Mouse (Mus musculus) forebrain, embryonic 15.5 days (tissue): ENCODE results near the gene Il27ra. TPM values are rescaled to one million over a fixed set of nuclear protein-coding genes. Genes with fewer than 3 reads are reported as not detected.

Experiments used
- ATAC-seq: fragments of 200-750 bp; cut with Nextera tagmentation; replicated peaks from 2 replicates; pipeline ENCODE4 v1.8.0; 2017; ENCODE audit warnings: mild to moderate bottlenecking, moderate TSS enrichment, moderate library complexity
- H3K27ac ChIP-seq: fragments of 300-500 bp; sonication (generic); replicated peaks from 2 replicates; pipeline ENCODE4 v1.5.1; 2015; ENCODE audit warnings: mild to moderate bottlenecking, inconsistent platforms
- H3K27me3 ChIP-seq: fragments of 300-500 bp; sonication (generic); 2 replicates; pipeline ENCODE4 v1.6.1; 2015; ENCODE audit warnings: inconsistent platforms
- H3K36me3 ChIP-seq: fragments of 300-500 bp; sonication (generic); 2 replicates; pipeline ENCODE4 v1.6.1; 2015; ENCODE audit warnings: mild to moderate bottlenecking, inconsistent platforms
- H3K4me1 ChIP-seq: fragments of 300-500 bp; sonication (generic); 2 replicates; pipeline ENCODE4 v1.6.1; 2015; ENCODE audit warnings: inconsistent platforms
- H3K4me2 ChIP-seq: fragments of 300-500 bp; sonication (generic); replicated peaks from 2 replicates; pipeline ENCODE4 v1.6.1; 2015; ENCODE audit warnings: mild to moderate bottlenecking, inconsistent platforms
- H3K4me3 ChIP-seq: fragments of 300-500 bp; sonication (generic); 2 replicates; pipeline ENCODE4 v1.5.1; 2015; ENCODE audit warnings: mild to moderate bottlenecking, inconsistent platforms
- H3K9ac ChIP-seq: fragments of 300-500 bp; sonication (generic); replicated peaks from 2 replicates; pipeline ENCODE4 v1.6.1; 2015; ENCODE audit warnings: mild to moderate bottlenecking, inconsistent platforms
- H3K9me3 ChIP-seq: fragments of 300-500 bp; sonication (generic); 2 replicates; pipeline ENCODE4 v1.6.1; 2016; ENCODE audit warnings: inconsistent platforms
- WGBS: fragments of 180-500 bp; shearing (Covaris S2); methylation state at CpG from one replicate; pipeline ENCODE4 v1.1.7; 2015; ENCODE audit warnings: mixed read lengths; 5-methylcytosine and 5-hydroxymethylcytosine counted together
- polyA plus RNA-seq: library from polyadenylated mRNA; unstranded; fragments of >200 nt; fragmentation: Nextera tagmentation; extraction: Ambion mirVana; gene quantifications from 2 replicates; pipeline ENCODE4 v1.2.1, GENCODE M21; 2015

Il27ra gene
- polyA plus RNA-seq = 0.41 and 0.68 TPM in 2 replicates

DNA sequence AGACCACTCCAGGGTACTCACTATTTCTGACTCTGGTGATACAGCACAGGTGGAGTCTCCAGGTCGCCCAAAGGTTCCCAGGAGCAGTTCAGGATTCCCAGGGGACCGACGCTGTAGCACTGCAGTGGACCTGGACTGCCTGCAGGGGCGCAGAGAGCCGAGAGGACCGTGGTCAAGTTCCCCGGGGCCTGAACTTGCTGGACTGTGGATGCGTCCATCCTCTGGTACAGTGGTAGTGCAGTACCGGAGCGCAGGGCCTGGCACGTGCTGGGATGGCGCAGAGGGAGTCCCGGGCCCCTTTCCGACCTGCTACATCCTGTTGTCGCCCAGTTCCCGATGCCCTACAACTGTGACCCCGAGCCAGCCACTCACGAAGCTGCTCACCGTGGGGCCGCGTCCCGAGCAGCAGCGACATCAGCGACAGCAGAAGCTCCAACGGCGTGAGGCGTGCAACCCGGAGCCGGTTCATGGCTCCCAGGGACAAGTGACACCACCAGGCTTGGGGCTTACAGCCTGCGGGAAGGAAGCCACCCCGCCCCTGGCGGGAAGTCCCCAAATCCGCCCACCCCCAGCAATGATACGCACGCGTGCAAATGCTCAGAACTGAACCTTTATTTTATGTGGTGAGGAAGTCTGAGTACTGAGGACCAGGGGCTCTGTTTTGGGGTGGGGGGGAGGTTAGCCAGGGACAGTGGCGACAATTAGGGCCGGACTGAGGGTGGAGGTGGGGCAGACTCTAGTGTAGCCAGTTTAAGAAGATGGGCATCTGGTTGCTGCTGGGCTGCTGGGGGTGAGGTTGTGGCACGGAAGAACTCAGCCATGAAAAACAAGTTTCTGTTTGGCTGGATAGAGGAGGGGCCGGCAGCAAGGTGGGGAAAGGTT lies at the start of gene Il27ra:
Gene Il27ra, minus strand, starts transcription at position 524 of the 882 bp plus-strand sequence.
- Histone ChIP-seq H3K9ac (peak within 1 kb of the TSS; percentile 30; the same call in 1 of the 2 replicates), H3K9me3 (no peaks in the 10 kb centered on the region), H3K36me3 (no peaks in the 10 kb centered on the region), H3K4me2 (peak within 1 kb of the TSS; percentile 63), H3K4me3 (peak within 1 kb of the TSS; percentile 33), H3K27me3 (peaks cover 61% of the 10 kb centered on the region), H3K4me1 (peaks cover 17% of the 10 kb centered on the region), H3K27ac (no peak within 1 kb of the TSS)
- 0 out of 2 replicates have a peak, but pooled peaks have one; percentile 38 for ATAC-seq
- WGBS = 6% methylated on average over 40 of the region's 40 CpGs

DNA sequence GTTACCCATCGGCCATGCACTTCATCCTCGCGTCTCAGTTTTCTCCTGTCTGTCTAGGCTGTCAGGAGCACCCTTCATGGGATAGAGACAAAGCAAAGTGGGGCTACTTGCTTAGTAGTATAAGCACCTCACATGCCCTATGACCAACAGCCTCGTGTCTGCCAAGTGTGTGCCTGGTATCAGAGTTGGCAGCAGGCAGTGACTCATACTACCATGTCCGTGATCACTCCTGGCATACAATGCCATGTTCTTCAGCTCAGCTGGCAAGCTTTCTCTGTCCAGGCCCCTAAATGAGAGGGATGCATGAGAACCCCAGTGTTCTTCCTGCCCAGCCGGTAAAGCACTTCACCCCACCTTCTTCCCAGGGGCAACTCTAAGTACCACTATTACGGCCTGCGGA lies 48.2 kb upstream of the Il27ra start:
- 90% methylated on average over 8 of the region's 8 CpGs for WGBS
- Histone ChIP-seq H3K4me2 (no peak overlapping the region), H3K4me3 (no peak overlapping the region), H3K4me1 (no peaks in the 10 kb centered on the region), H3K27ac (no peak overlapping the region), H3K9ac (no peak overlapping the region), H3K9me3 (no peaks in the 10 kb centered on the region), H3K27me3 (no peaks in the 10 kb centered on the region), H3K36me3 (peaks cover 72% of the 10 kb centered on the region)
- ATAC-seq = no peak

DNA sequence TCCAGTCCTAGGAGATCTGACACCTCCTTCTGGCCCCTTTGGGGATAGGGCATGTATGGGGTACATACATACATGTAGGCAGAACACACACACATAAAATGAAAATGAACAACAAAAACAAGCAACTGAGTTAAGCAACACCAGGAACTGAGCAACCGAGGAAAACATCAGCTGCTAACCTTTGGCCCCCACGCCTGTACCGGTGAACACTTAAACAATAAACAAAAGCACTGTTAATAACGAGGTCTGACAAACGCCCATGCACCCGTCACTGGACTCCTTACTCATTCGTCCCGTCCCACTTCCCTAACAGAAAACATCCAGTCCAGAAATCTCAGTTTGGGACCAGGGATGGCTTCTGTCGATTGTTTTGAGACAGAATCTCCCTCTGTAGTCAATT lies 46.9 kb upstream of the Il27ra start:
- H3K9me3 ChIP-seq = no peaks in the 10 kb centered on the region
- no peak overlapping the region for H3K9ac ChIP-seq
- ATAC-seq = no peak
- H3K27ac ChIP-seq = no peak overlapping the region
- 64% methylated on average over 9 of the region's 9 CpGs for WGBS
- H3K27me3 ChIP-seq = no peaks in the 10 kb centered on the region
- H3K4me1 ChIP-seq = no peaks in the 10 kb centered on the region
- H3K4me3 ChIP-seq = no peak overlapping the region
- H3K4me2 ChIP-seq = no peak overlapping the region
- H3K36me3 ChIP-seq = peaks cover 66% of the 10 kb centered on the region

DNA sequence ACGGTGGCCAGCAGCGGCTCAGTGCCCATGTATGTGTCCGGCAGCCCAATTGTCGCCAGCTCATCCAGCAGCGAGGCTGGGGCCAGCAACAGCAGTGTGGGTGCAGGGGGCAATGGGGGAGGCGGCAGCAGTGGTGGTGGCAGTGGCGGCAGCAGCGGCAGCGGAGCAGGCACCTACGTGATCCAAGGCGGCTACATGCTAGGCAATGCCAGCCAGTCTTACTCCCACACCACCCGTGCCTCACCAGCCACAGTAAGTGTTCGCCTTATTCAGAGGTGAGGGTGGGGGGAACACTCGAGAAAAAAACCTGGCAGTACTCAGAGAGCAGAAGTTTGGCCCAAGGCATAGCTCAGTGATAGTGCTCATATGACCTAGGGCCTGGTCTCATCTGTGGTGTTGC lies 45.4 kb upstream of the Il27ra start:
- H3K27ac ChIP-seq = no peak overlapping the region
- no peaks in the 10 kb centered on the region for H3K27me3 ChIP-seq
- peaks cover 66% of the 10 kb centered on the region for H3K36me3 ChIP-seq
- 96% methylated on average over 14 of the region's 14 CpGs for WGBS
- H3K4me3 ChIP-seq = no peak overlapping the region
- no peak overlapping the region for H3K4me2 ChIP-seq
- H3K4me1 ChIP-seq = no peaks in the 10 kb centered on the region
- H3K9ac ChIP-seq = no peak overlapping the region
- no peaks in the 10 kb centered on the region for H3K9me3 ChIP-seq
- ATAC-seq = no peak

DNA sequence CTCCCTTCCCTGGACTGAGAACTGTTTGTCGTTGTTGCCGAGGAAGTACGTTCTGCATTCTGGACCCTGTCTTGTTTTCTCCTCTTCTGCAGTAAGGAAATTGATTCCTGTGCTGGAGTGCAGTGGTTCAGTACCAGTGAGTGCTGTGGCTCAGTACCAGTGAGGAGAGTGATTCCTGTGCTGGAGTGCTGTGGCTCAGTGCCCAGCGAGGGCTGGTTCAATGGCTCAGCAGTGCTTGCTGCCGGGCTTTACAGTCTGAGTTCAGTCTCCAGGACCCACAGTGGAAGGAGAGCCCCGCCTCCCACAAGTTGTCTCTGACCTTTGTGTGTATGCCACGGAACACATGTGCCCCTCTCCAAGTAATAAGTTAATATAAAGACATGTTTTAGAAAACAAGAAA lies 44.8 kb upstream of the Il27ra start:
- no peak overlapping the region for H3K27ac ChIP-seq
- H3K9ac ChIP-seq = no peak overlapping the region
- WGBS = 85% methylated on average over 7 of the region's 7 CpGs
- no peaks in the 10 kb centered on the region for H3K9me3 ChIP-seq
- H3K27me3 ChIP-seq = no peaks in the 10 kb centered on the region
- H3K36me3 ChIP-seq = peaks cover 66% of the 10 kb centered on the region
- no peak overlapping the region for H3K4me3 ChIP-seq
- no peak overlapping the region for H3K4me2 ChIP-seq
- H3K4me1 ChIP-seq = no peaks in the 10 kb centered on the region
- ATAC-seq = no peak

DNA sequence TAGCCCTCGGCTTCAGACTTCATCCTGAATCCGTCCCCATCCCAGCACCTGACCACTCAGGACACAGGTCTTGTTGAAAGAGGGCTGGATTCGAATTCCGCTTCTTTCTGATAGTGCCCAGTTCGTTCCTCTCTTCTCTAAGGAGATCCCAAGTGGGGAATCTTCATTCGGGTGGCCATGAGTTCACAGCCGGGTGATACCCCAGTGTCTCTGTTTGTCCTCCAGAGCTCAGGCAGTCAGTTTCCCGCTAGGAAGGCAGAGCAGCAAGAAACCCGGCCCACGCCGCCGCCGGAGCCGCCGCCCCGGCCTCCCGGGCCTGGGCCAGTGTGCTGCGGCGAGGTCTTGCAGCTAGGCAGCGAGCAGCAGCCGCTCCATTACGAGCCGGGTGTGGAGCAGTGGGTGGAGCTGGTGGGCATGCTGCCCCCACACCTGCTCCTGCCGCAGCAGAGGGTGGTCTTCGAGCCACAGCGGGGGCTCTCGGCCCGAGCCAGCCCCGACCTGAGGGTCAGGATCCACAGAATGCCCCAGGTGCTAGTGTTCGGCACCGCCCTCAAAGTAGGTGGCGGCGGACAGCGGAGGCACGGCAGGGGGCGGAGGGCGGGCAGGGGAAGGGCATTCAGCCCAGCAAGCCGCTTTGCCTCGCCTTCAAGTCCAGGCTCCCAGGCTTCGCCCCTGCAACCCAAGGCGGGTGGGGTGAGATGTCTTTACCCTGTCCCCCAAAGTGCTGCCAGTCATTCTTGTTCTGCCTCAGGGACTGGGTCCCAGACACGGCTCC lies 42.1 kb upstream of the Il27ra start:
- WGBS = 33% methylated on average over 41 of the region's 42 CpGs
- H3K9ac ChIP-seq = 0 out of 2 replicates have a peak overlapping the region, but pooled peaks have one; percentile 7
- H3K4me1 ChIP-seq = no peaks in the 10 kb centered on the region
- no peaks in the 10 kb centered on the region for H3K27me3 ChIP-seq
- peaks cover 56% of the 10 kb centered on the region for H3K36me3 ChIP-seq
- H3K4me2 ChIP-seq = no peak overlapping the region
- H3K27ac ChIP-seq = no peak overlapping the region
- H3K4me3 ChIP-seq = no peak overlapping the region
- no peaks in the 10 kb centered on the region for H3K9me3 ChIP-seq
- no peak for ATAC-seq

DNA sequence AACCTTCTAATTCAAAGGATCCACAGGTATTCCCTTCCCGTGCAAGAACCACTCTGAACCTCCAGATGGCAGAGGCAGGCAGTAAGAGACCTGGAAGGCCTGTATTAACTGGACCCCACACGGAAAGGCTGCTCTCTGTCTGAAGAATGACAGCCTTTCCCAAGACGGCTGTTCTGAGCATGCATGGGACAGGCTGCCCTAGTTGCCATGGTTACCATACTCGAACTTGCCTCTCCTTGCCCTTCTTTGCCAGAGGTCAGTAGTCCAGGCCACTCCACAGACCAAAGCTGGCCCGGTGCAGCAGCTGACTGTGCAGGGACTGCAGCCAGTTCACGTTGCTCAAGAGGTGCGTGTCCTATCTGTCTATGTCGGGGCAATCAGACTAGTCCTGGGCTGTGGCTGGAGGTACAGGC lies 41.4 kb upstream of the Il27ra start:
- no peak for ATAC-seq
- Histone ChIP-seq H3K4me3 (no peak overlapping the region), H3K9me3 (no peaks in the 10 kb centered on the region), H3K4me2 (no peak overlapping the region), H3K4me1 (no peaks in the 10 kb centered on the region), H3K36me3 (peaks cover 52% of the 10 kb centered on the region), H3K27ac (no peak overlapping the region), H3K9ac (no peak overlapping the region), H3K27me3 (no peaks in the 10 kb centered on the region)
- WGBS = 33% methylated on average over 8 of the region's 8 CpGs

DNA sequence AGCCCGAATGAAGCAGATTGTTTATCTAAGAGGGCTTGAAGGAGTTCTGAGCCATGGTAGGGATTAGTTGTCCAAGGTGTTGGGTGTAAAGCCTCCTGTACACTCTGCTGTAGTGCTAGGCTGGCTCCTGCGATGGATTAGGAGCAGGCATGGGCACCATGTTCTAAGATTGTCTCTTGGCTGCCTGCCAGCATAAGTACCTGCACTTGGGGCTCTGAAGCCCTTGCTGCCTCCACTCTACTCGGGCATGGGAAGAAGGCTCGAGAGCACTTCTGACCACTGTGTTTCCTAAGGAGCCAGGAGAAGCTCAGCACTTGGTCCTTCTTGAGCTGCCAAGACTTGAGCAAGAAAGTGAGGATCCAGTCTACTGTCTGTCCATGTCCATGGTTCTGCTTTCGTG lies 36.8 kb upstream of the Il27ra start:
- ATAC-seq = no peak
- Histone ChIP-seq H3K27me3 (no peaks in the 10 kb centered on the region), H3K9ac (no peak overlapping the region), H3K9me3 (no peaks in the 10 kb centered on the region), H3K4me1 (no peaks in the 10 kb centered on the region), H3K4me3 (no peak overlapping the region), H3K27ac (no peak overlapping the region), H3K4me2 (no peak overlapping the region), H3K36me3 (peaks cover 39% of the 10 kb centered on the region)
- 85% methylated on average over 5 of the region's 5 CpGs for WGBS

DNA sequence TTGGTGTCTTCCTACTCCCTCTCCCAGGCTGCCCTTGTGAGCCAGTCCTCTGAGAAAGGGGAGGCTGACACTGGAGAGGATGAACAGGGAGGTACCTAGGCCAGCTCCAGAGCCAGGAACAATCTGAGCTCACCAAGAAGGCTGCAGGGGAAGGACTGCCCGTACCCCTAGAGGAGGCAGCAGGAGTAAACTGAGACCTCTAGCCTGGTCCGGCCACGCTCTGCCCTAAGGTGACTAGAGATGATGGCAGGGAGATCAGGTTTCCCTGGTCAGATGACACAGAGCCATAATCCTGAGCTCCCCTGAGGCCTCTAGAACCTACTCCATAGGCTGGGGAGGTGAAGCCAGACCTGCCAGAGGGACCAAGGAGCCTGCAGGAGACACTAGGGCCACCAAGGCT lies 34.5 kb upstream of the Il27ra start:
- WGBS = 86% methylated on average over 3 of the region's 3 CpGs

DNA sequence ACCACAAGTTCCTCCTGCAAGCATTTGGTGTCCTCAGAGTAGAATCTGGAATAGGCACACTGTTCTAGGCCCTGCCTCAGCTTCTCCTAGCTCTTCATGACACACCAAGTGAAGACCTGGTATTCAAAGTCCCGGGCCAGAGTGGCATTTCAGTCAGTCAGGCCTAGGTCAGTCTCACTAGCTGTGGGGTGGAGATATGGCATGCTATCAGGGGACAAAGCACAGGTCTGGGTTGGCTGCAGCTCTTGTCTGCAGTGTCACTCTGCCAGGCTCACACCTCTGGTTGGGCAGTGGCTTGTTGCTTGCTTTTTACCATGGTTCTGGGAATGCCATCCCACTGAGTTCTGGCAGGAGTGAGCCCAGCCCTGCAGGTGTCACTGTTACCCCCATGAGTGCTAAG lies 34.0 kb upstream of the Il27ra start:
- Histone ChIP-seq H3K4me1 (peaks cover 17% of the 10 kb centered on the region), H3K27me3 (no peaks in the 10 kb centered on the region), H3K4me2 (no peak overlapping the region), H3K9me3 (no peaks in the 10 kb centered on the region), H3K9ac (no peak overlapping the region), H3K36me3 (peaks cover 16% of the 10 kb centered on the region), H3K4me3 (no peak overlapping the region), H3K27ac (no peak overlapping the region)
- WGBS = 77% methylated on average over 1 of the region's 1 CpGs
- no peak for ATAC-seq

More for the DNA sequence above, 34.5 kb upstream of the Il27ra start:
- no peaks in the 10 kb centered on the region for H3K9me3 ChIP-seq
- no peak for ATAC-seq
- H3K27ac ChIP-seq = no peak overlapping the region
- H3K4me1 ChIP-seq = peaks cover 17% of the 10 kb centered on the region
- H3K4me3 ChIP-seq = no peak overlapping the region
- no peak overlapping the region for H3K4me2 ChIP-seq
- H3K36me3 ChIP-seq = peaks cover 16% of the 10 kb centered on the region
- H3K27me3 ChIP-seq = no peaks in the 10 kb centered on the region
- H3K9ac ChIP-seq = no peak overlapping the region

DNA sequence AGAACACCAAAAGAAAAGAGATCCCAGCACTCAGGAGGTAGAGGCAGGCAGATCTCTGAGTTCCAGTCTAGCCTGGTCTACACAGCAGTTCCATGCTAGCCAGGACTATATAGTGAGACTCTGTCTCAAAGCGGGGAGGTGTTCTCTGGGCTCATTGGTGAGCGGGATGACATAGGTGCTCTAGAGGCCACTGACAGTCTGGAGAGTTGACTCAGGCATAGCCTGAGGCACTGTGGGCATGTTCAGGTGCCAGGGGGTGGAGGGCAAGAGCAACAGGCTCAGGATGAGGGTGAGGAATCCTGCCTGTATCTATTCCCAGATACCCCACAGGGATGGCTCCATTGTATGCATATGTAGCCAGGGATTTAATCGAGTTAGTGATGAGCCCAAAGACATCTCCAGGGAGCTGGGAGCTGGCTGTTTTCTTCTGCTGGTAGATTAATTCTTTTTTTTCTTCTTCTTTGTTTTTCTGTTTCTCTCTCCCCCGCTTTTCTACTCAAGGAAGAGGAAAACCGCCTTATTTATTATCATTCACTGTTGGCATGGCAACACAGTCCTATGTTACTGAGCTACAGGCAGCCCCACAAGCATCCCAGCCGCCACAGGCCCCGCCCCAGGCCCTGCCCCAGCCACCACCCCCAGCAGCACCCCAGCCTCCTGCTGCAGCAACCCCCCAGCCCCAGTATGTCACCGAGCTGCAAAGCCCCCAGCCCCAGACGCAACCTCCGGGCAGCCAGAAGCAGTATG lies 31.0 kb upstream of the Il27ra start:
- H3K27ac ChIP-seq = peak overlapping the region; percentile 65
- no peaks in the 10 kb centered on the region for H3K27me3 ChIP-seq
- no peaks in the 10 kb centered on the region for H3K9me3 ChIP-seq
- 0 out of 2 replicates have a peak, but pooled peaks have one; percentile 36 for ATAC-seq
- 39% methylated on average over 10 of the region's 10 CpGs for WGBS
- H3K4me2 ChIP-seq = no peak overlapping the region; the same call in 1 of the 2 replicates
- no peak overlapping the region for H3K9ac ChIP-seq
- peaks cover 7% of the 10 kb centered on the region for H3K36me3 ChIP-seq
- H3K4me1 ChIP-seq = peaks cover 43% of the 10 kb centered on the region
- H3K4me3 ChIP-seq = no peak overlapping the region
